Mouse (Mus musculus) testis, adult 2 months (tissue): Measurements from ENCODE around the gene Chd6. TPM values are rescaled to one million over a fixed set of nuclear protein-coding genes. Genes with fewer than 3 reads are reported as not detected.

Experiments used
- H3K27ac ChIP-seq: fragments of 200-500 bp; 2 replicates; pipeline ENCODE4 v1.5.1; 2012; ENCODE audit warnings: low read depth, low read length; ENCODE audit not compliant: control insufficient read depth, insufficient read depth
- H3K27me3 ChIP-seq: fragments of 200-500 bp; 2 replicates; pipeline ENCODE4 v1.6.1; 2012; ENCODE audit warnings: mild to moderate bottlenecking, low read length, moderate library complexity; ENCODE audit not compliant: control insufficient read depth, insufficient read depth
- H3K36me3 ChIP-seq: fragments of 200-500 bp; 2 replicates; pipeline ENCODE4 v1.6.1; 2012; ENCODE audit warnings: mild to moderate bottlenecking, low read length; ENCODE audit not compliant: control insufficient read depth, insufficient read depth
- H3K4me1 ChIP-seq: fragments of 200-500 bp; 2 replicates; pipeline ENCODE4 v1.6.1; 2012; ENCODE audit warnings: low read length; ENCODE audit not compliant: control insufficient read depth, insufficient read depth
- H3K4me3 ChIP-seq: fragments of 200-500 bp; 2 replicates; pipeline ENCODE4 v1.5.1; 2012; ENCODE audit warnings: low read depth, mild to moderate bottlenecking, low read length, moderate library complexity, mixed read lengths; ENCODE audit not compliant: control insufficient read depth
- CTCF ChIP-seq: fragments of 200-500 bp; IDR thresholded peaks from 2 replicates; pipeline ENCODE4 v1.5.1; 2012; ENCODE audit warnings: low read depth, mild to moderate bottlenecking, inconsistent platforms, low read length, moderate library complexity; ENCODE audit not compliant: control insufficient read depth, insufficient read depth, insufficient replicate concordance
- POLR2A ChIP-seq: fragments of 200-500 bp; IDR thresholded peaks from 2 replicates; pipeline ENCODE4 v1.6.1; 2012; ENCODE audit warnings: low read depth, mild to moderate bottlenecking, inconsistent platforms, low read length, moderate library complexity; ENCODE audit not compliant: control insufficient read depth
- polyA plus RNA-seq: library from polyadenylated mRNA; depleted of rRNA; stranded (reverse); fragments of >200 nt; gene quantifications from 2 replicates; pipeline ENCODE4 v1.2.3, GENCODE M21; 2012

The Chd6 gene
- polyA plus RNA-seq, 1 experiment: 3.3 TPM

DNA sequence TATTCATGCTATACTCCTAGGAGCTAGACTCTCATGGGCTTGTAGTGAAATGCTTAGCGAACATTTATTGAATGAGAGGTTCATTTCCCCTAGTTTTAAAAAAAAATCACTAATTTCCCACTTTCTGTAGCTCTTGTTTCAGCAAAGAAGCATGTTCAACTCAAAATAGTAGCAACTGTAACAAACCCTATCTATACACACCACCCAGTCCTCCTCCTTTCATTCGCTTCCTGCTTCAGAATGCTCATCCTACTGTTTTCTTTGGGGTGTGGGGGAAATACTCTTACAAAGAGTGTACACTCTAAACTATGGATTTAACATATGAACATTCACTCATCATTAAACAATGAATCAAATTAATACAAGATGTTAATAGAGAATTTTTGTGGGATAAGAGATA is 43.3 kb downstream of the Chd6 start:
- Histone ChIP-seq H3K4me1 (no peaks in the 10 kb centered on the region), H3K27me3 (no peaks in the 10 kb centered on the region), H3K27ac (no peak overlapping the region), H3K36me3 (no peaks in the 10 kb centered on the region), H3K4me3 (no peak overlapping the region)
- TF ChIP-seq POLR2A (no peak), CTCF (no peak)

DNA sequence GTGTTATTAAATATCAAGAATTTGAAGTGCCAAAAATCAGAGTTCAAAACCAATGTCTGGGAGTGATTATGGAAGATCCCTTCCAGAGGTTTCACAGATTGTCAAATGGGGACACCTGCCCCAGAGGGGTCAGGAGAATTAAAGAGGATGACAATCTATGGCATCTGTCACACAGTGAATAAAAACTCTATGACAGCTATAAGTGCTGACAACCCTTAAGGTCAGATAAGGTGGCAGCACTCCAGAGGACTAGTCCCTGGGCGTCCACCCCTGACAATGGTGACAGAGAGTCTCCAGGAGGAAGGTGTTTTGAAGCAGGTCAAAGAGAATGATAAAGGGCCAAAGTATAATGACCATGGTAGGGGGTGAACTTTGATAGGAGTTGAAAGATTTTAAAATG is 44.0 kb downstream of the Chd6 start:
- H3K4me3 ChIP-seq: no peak overlapping the region
- H3K27me3 ChIP-seq: no peaks in the 10 kb centered on the region
- no peak overlapping the region for H3K27ac ChIP-seq
- no peaks in the 10 kb centered on the region for H3K36me3 ChIP-seq
- H3K4me1 ChIP-seq: no peaks in the 10 kb centered on the region
- TF ChIP-seq CTCF (no peak), POLR2A (no peak)

DNA sequence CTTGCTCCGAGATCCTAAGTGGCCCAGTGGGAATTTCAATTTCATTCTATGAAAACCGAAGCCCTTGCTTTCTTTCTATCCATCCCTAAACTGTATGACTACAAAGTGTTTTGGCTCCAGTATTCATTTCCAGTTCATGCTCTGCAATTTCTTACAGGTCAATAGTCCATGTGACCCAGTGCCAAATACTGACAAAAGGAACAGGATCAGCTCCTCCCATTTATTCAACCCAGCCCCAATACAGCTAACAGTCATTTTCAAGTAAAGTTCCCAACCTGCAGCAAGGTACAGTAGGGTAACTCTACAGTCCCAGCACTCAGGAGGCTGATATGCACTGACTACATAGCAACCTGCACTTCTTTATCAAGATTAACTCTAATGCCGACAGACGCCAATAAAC is 50.0 kb downstream of the Chd6 start:
- Histone ChIP-seq H3K4me3 (no peak overlapping the region), H3K4me1 (no peaks in the 10 kb centered on the region), H3K36me3 (no peaks in the 10 kb centered on the region), H3K27ac (no peak overlapping the region), H3K27me3 (no peaks in the 10 kb centered on the region)
- TF ChIP-seq POLR2A: no peak
- TF ChIP-seq CTCF: no peak

DNA sequence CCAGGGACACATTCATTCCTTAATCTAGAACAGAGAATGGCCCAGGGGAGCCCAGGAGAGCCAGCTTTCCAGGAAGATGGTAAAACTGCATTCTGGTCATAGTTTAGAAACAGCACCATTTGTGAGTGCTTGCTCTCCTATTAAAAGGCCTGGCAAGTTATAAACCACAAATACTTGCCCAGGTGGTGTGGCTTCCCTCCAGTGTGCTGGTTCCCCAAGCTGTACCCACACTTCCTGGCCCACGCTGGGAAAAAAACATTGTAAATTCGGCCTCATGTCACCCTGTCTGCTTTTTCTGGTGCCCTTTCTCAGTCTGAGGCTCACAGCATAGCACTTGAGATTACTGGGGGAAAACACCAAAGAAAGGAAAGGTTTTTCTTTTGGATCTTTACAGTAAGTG is 55.1 kb downstream of the Chd6 start:
- H3K27ac ChIP-seq: no peak overlapping the region
- H3K4me1 ChIP-seq: no peaks in the 10 kb centered on the region
- no peak overlapping the region for H3K4me3 ChIP-seq
- no peak for TF ChIP-seq POLR2A
- no peak for TF ChIP-seq CTCF
- H3K36me3 ChIP-seq: no peaks in the 10 kb centered on the region; the same call in 1 of the 2 replicates
- no peaks in the 10 kb centered on the region for H3K27me3 ChIP-seq

DNA sequence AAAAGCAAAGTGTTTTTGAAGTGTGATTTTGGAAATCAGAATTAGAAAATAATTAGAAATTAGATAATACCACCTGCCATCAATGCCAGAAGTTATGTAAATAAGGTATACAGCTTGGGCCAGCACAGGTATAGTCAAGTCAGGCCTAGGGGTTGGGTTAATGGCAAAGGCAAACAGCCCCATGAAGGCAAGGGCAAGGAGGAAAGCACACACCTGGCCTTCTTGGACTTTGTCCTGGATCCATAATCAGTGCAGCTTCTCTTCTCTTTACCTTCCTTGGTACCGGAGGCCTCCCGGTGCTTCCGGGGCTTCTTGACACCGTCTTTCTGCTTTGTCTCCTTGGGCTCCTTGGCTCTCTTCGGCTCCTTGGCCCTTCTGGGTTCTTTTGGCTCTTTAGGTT is 56.7 kb downstream of the Chd6 start:
- TF ChIP-seq CTCF (no peak), POLR2A (no peak)
- no peaks in the 10 kb centered on the region for H3K27me3 ChIP-seq
- no peak overlapping the region for H3K4me3 ChIP-seq
- H3K36me3 ChIP-seq: no peaks in the 10 kb centered on the region; the same call in 1 of the 2 replicates
- no peak overlapping the region for H3K27ac ChIP-seq
- H3K4me1 ChIP-seq: no peaks in the 10 kb centered on the region

DNA sequence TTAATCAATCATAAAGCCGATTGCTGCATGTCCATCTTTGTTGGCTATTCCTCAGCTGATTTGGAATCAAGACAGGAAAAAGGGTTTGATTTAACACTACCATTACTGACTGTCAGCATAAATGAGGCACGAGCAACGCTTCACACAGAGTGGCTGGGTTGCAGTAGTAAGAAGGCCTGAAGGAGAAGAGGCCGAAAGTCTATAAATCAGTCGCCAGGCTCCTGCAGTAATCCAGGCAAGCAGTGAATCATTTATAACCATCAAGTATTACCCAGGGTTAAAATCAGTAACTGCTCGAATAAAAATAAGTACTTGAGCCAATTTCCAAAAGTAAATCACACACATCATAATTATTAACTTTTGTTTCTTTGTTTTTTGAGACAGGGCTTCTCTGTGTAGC is 59.4 kb downstream of the Chd6 start:
- H3K27ac ChIP-seq: no peak overlapping the region
- no peaks in the 10 kb centered on the region; the same call in 1 of the 2 replicates for H3K36me3 ChIP-seq
- no peak overlapping the region for H3K4me3 ChIP-seq
- TF ChIP-seq CTCF (no peak), POLR2A (no peak)
- no peaks in the 10 kb centered on the region for H3K27me3 ChIP-seq
- H3K4me1 ChIP-seq: no peaks in the 10 kb centered on the region

DNA sequence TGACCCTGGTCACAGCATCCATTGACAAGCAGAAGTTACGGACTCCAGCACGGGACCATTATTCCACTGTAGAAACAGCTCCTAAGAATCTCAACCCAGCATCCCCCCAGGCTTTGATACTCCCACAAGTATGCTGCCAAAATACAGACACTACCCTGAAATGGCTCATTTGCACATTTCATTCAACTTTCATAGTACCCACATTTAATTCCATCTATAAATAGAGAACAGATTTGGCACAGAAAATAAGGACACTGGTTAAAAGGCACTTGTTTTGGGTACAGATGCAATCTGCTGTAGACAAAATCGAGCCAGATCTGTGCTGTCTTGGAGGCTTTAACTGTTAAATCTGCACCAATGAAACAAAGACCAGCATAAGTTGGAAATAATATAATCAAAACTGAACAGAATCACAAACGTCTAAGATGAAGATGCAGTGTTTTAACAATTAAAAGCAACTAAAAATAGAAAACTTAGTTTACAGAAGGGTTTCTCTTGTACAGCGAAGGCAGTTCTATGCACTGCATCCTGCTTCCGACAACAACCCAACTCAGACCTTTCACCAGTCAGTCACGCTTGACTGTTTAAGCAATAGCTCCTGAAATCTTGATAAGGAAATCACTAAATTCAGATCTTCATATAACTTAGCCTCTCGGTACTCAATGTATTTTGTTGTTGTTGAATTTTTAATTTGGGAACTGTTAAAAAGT is 64.2 kb downstream of the Chd6 start:
- TF ChIP-seq CTCF: no peak
- TF ChIP-seq POLR2A: no peak
- Histone ChIP-seq H3K4me1 (no peaks in the 10 kb centered on the region), H3K27me3 (no peaks in the 10 kb centered on the region), H3K27ac (no peak overlapping the region), H3K36me3 (no peaks in the 10 kb centered on the region), H3K4me3 (no peak overlapping the region)
